Mouse (Mus musculus) forebrain, embryonic 12.5 days (tissue): ENCODE measurements at regions not wholly inside any gene's neighbourhood (a gene's known extent, or its start where the extent isn't known, plus 50 kb on each side); places are given as distances from the start of the nearest gene placed in this dataset.
"Not testable (repeated sequence)": the region's sequence is repeated elsewhere in the genome, so short reads cannot be mapped to it uniquely, and the experiment has no call there.

ENCODE experiments used
- ATAC-seq: fragments of 200-750 bp; cut with Nextera tagmentation; 2 replicates; pipeline ENCODE4 v1.8.0; 2017; ENCODE audit warnings: moderate TSS enrichment; ENCODE audit not compliant: low FRiP score
- H3K27ac ChIP-seq: fragments of 300-500 bp; sonication (generic); 2 replicates; pipeline ENCODE4 v1.5.1; 2016; ENCODE audit warnings: mild to moderate bottlenecking
- H3K27me3 ChIP-seq: fragments of 300-500 bp; sonication (generic); 2 replicates; pipeline ENCODE4 v1.6.1; 2016; ENCODE audit warnings: mild to moderate bottlenecking
- H3K36me3 ChIP-seq: fragments of 300-500 bp; sonication (generic); replicated peaks from 2 replicates; pipeline ENCODE4 v1.6.1; 2016; ENCODE audit warnings: mild to moderate bottlenecking
- H3K4me1 ChIP-seq: fragments of 300-500 bp; sonication (generic); 2 replicates; pipeline ENCODE4 v1.6.1; 2016
- H3K4me2 ChIP-seq: fragments of 300-500 bp; sonication (generic); 2 replicates; pipeline ENCODE4 v1.6.1; 2016; ENCODE audit warnings: mild to moderate bottlenecking, moderate library complexity
- H3K4me3 ChIP-seq: fragments of 300-500 bp; sonication (generic); replicated peaks from 2 replicates; pipeline ENCODE4 v1.5.1; 2016; ENCODE audit warnings: mild to moderate bottlenecking
- H3K9ac ChIP-seq: fragments of 300-500 bp; sonication (generic); 2 replicates; pipeline ENCODE4 v1.6.1; 2016; ENCODE audit warnings: mild to moderate bottlenecking
- H3K9me3 ChIP-seq: fragments of 300-500 bp; sonication (generic); 2 replicates; pipeline ENCODE4 v1.6.1; 2016
- WGBS: fragments of 180-500 bp; shearing (Covaris S2); methylation state at CpG from one replicate; pipeline ENCODE4 v1.1.7; 2016; 5-methylcytosine and 5-hydroxymethylcytosine counted together

DNA sequence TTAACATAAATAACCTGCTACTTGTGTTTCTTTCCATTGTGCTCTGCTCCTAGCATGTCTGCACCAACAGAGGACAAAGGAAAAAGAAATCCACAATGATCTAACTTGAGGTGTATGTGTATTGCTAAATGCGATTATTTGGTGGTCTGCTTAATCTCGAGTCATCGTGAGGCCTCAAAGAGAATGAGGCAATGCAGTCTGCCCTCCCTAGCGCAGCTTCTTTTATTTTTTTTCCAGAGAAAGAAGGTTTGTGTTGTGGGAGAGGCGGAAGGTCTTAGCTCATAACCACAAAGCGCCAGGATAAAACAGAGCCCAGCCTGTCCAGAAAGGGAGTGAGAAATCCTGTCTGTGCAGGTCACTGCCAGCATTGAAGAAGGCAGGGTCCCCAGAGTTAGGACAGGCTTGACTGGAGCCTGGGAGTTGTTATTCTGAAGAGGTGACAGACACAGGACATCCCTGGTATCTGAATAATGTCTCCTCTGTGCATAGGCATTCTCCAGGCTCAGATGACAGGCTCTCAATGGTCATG lies 751.3 kb upstream of the Intu start:
- WGBS = 30% methylated on average over 6 of the region's 6 CpGs
- no peak overlapping the region for H3K9ac ChIP-seq
- ATAC-seq = peak; percentile 72; the same call in 1 of the 2 replicates

DNA sequence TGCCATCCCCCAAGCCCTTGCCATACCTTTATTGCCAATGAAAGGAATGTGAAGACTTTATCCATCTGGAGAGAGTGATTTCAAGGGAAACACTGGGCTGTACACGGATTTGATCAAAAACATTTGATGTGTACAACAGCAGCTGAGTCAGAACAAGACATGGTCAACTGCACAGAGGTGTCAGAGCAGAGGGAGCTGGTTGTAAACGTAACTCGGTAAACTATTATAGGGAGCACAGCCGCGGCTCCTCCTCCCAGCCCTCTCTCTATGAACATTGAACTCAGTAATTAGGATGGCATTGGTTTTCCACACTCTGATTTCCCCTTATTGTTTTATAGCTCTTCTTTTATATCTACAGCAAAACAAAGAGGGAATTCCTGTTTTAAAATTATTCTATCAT lies 750.8 kb upstream of the Intu start:
- Histone ChIP-seq H3K9ac (no peak overlapping the region), H3K27me3 (no peaks in the 10 kb centered on the region), H3K4me3 (no peak overlapping the region), H3K4me2 (no peak overlapping the region), H3K9me3 (no peaks in the 10 kb centered on the region), H3K36me3 (no peaks in the 10 kb centered on the region), H3K27ac (no peak overlapping the region), H3K4me1 (peaks cover 15% of the 10 kb centered on the region)
- ATAC-seq = peak; percentile 24; the same call in 1 of the 2 replicates
- 40% methylated on average over 5 of the region's 5 CpGs for WGBS

More for the DNA sequence above, 751.3 kb upstream of the Intu start:
- Histone ChIP-seq H3K4me3 (no peak overlapping the region), H3K4me1 (peaks cover 15% of the 10 kb centered on the region), H3K27me3 (no peaks in the 10 kb centered on the region), H3K4me2 (no peak overlapping the region), H3K9me3 (no peaks in the 10 kb centered on the region), H3K27ac (no peak overlapping the region), H3K36me3 (no peaks in the 10 kb centered on the region)

DNA sequence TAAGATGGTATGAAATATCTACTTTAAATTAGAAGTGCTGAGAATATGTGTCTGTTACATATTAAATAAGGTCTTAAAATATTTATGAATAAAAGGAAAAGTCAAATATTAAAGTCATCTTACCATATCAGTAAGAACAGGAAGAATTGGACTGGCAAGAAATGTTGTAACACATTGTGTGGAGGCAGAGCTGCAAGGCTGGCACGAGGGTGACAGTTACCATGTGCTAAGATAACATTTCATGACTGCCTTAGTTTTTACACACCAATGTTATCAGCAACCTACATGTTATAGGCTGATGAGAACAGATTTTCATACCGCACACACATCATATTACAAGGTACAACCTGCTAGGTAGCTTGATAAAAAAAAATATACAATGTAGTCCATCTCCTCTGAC lies 746.2 kb upstream of the Intu start:
- no peak for ATAC-seq
- Histone ChIP-seq H3K4me2 (no peak overlapping the region), H3K4me1 (peaks cover 11% of the 10 kb centered on the region), H3K9me3 (no peaks in the 10 kb centered on the region), H3K27ac (no peak overlapping the region), H3K27me3 (no peaks in the 10 kb centered on the region), H3K36me3 (no peaks in the 10 kb centered on the region), H3K9ac (no peak overlapping the region), H3K4me3 (no peak overlapping the region)
- 86% methylated on average over 2 of the region's 2 CpGs for WGBS

DNA sequence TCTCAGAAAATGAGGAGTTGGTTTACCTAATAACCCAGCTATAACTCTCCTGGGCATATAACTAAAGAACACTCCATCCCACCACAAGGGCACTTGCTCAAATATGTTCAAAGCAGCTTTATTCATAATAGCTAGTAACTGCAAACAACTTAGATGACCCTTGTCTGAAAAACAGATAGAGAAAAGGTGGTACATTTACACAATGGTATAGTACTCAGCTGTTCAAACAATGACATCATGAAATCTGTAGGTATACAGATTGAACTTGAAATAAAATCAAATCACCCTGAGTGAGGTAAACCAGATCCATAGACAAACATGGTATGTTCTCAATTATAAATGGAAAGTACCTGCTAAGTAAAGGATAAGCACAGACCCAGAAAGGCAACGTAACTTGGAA lies 721.5 kb upstream of the Intu start:
- no peak overlapping the region for H3K27ac ChIP-seq
- H3K9me3 ChIP-seq = no peaks in the 10 kb centered on the region
- WGBS = 94% methylated on average over 1 of the region's 1 CpGs
- ATAC-seq = no peak
- H3K4me2 ChIP-seq = no peak overlapping the region
- no peaks in the 10 kb centered on the region for H3K4me1 ChIP-seq
- H3K36me3 ChIP-seq = no peaks in the 10 kb centered on the region
- no peak overlapping the region for H3K4me3 ChIP-seq
- no peak overlapping the region for H3K9ac ChIP-seq
- H3K27me3 ChIP-seq = no peaks in the 10 kb centered on the region

DNA sequence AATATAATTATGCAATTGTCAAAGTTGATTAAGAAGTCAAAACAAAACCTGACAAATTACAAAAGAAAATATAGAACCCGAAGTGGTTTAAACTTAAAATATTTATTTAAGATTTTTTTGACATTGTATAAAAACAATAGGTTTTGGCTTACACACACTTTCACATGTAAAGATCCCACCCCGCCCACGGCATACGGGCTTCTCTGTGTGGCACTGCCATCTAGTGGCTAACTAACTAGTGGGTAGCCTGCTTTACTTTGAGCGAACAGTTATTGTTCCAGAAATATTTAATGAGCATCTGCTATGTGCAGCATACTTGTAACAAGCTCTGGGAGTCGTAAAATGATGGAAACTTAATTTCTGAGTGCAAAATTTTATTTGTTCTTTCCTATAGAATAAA lies 716.3 kb upstream of the Intu start:
- Histone ChIP-seq H3K4me2 (no peak overlapping the region), H3K27me3 (no peaks in the 10 kb centered on the region), H3K4me1 (no peaks in the 10 kb centered on the region), H3K9ac (no peak overlapping the region), H3K27ac (no peak overlapping the region), H3K36me3 (no peaks in the 10 kb centered on the region), H3K4me3 (no peak overlapping the region), H3K9me3 (no peaks in the 10 kb centered on the region)
- peak; percentile 79 for ATAC-seq
- WGBS = 26% methylated on average over 6 of the region's 6 CpGs

DNA sequence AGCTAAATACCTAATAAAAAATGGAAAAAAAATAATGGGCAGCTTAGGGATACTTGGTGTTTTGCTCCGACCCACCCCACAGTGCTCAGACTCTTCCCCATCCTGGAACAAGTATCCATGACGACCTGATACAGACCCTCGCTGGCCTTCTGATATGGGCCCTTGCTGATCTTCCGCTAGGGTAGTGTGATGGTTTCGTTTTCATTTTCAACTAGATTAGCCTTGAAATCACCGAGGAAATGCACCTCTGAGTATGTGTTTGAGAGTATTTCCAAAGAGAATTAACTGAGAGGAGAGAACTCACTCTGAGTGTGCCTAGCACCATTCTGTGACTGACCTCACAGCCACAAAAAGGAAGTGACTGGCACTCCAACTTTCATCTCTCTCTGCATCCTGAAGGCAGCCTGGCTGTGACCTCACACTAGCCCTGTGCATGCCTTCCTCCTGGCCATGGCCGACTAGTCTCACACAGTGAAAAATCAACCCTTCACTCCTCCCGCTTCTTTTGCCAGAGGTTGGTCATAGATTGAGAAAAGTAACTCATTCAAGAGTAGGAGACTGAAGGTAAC lies 700.5 kb upstream of the Intu start:
- ATAC-seq = no peak
- no peaks in the 10 kb centered on the region for H3K9me3 ChIP-seq
- no peaks in the 10 kb centered on the region for H3K27me3 ChIP-seq
- H3K27ac ChIP-seq = no peak overlapping the region
- H3K9ac ChIP-seq = no peak overlapping the region
- no peak overlapping the region for H3K4me3 ChIP-seq
- WGBS = 89% methylated on average over 8 of the region's 8 CpGs
- no peak overlapping the region for H3K4me2 ChIP-seq
- H3K4me1 ChIP-seq = no peaks in the 10 kb centered on the region
- H3K36me3 ChIP-seq = no peaks in the 10 kb centered on the region

DNA sequence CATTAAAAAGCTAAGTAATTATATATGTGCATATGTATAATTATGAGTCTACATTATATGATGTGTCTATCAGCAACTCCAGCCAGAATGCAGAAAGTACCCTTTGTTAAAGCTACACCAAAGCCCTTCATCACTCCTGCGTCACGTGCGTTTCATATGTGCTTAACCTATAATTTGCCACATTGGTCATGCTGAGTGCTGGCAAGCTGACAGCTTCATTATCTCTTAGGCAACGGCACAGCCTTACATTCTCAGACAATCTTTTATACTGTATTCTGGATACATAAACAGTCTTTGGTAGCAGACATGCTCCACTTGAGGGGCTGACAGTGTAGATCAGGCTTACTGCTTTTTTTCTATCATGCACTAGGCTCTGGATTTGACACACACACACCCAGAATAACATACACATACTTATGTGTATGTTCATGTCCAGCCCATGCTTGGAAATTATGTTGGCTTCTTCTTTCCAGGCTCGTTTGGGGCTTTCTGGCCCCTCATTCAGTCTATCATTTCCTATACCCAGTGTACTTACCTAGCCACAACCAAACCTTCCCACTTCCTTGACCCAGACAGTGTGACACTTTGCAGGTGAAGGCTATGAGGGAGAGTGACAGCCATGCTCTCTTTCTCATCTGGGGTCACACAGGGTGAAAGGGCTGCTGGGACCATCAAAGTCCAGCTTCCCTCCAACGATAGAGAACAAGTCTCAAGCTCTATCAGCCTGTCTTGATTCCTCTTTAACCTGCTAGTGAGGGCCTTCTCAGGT lies 692.5 kb upstream of the Intu start:
- Histone ChIP-seq H3K9me3 (no peaks in the 10 kb centered on the region), H3K36me3 (no peaks in the 10 kb centered on the region), H3K4me1 (peaks cover 3% of the 10 kb centered on the region; the same call in 1 of the 2 replicates), H3K27me3 (no peaks in the 10 kb centered on the region), H3K4me3 (no peak overlapping the region), H3K27ac (0 out of 2 replicates have a peak overlapping the region, but pooled peaks have one; percentile 26), H3K9ac (no peak overlapping the region), H3K4me2 (no peak overlapping the region)
- peak; percentile 87 for ATAC-seq
- 51% methylated on average over 6 of the region's 6 CpGs for WGBS

DNA sequence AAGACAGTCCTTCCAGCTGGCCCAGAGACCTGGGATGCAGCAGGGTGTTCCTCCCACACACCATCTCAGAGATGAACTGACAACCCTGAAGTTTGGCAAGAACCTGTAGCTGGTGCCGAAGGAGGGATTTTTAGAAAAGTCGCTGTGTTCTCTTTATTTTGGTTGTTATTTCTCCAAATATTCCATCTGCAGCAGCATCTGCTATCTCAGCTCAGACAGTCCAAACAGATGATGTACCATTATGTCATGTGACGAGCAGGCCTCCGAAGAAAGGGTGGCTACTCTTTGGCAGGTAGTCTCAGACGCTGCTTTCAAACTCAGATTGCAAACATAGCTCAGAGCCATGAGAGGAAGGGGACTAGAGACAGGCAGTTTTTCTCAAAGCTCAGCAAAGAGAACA lies 690.1 kb upstream of the Intu start:
- no peaks in the 10 kb centered on the region for H3K36me3 ChIP-seq
- WGBS = 83% methylated on average over 5 of the region's 5 CpGs
- ATAC-seq = no peak
- H3K4me3 ChIP-seq = no peak overlapping the region
- H3K4me1 ChIP-seq = peaks cover 3% of the 10 kb centered on the region; the same call in 1 of the 2 replicates
- no peak overlapping the region for H3K9ac ChIP-seq
- H3K9me3 ChIP-seq = no peaks in the 10 kb centered on the region
- no peaks in the 10 kb centered on the region for H3K27me3 ChIP-seq
- H3K4me2 ChIP-seq = no peak overlapping the region
- no peak overlapping the region for H3K27ac ChIP-seq

DNA sequence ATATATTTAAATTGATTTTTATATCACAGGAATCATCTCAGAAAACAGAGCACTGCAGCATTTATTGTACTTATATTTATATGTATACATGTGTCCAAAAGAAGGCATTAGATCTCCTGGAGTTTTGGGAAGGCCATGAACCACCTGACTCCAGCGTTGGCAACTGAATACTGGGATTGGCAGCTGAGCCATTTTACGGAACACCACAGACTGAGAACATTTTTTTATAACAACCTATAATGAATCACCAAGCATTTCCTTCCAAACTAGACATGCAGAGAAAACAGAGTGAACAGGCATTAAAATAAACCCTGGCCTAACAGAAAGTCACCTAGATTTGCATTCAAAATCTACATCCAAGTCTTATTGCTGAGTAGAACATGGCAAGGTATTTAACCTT lies 686.0 kb upstream of the Intu start:
- Histone ChIP-seq H3K27ac (no peak overlapping the region), H3K27me3 (no peaks in the 10 kb centered on the region), H3K4me3 (no peak overlapping the region), H3K4me2 (no peak overlapping the region), H3K9me3 (no peaks in the 10 kb centered on the region), H3K4me1 (no peaks in the 10 kb centered on the region), H3K9ac (no peak overlapping the region), H3K36me3 (no peaks in the 10 kb centered on the region)
- WGBS = 89% methylated on average over 2 of the region's 2 CpGs
- no peak for ATAC-seq

DNA sequence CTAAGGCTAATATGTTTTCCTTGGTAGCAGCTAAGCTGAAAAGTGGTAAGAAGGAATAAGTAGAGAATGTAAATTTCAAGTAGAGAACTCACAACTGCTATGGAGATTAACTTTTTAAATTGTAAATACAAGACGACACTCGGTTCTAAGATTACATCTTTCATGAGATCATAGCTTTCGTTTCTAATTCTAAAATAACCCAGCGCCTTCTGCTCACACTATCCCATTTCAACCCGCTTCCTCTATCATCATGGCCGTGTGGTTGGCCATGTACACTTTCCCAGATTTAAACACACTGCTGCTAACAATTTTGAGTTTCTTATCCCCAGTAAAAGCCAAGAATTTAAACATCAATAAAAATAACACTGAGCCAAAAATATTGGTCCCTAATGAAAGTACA lies 682.3 kb upstream of the Intu start:
- 89% methylated on average over 6 of the region's 6 CpGs for WGBS

DNA sequence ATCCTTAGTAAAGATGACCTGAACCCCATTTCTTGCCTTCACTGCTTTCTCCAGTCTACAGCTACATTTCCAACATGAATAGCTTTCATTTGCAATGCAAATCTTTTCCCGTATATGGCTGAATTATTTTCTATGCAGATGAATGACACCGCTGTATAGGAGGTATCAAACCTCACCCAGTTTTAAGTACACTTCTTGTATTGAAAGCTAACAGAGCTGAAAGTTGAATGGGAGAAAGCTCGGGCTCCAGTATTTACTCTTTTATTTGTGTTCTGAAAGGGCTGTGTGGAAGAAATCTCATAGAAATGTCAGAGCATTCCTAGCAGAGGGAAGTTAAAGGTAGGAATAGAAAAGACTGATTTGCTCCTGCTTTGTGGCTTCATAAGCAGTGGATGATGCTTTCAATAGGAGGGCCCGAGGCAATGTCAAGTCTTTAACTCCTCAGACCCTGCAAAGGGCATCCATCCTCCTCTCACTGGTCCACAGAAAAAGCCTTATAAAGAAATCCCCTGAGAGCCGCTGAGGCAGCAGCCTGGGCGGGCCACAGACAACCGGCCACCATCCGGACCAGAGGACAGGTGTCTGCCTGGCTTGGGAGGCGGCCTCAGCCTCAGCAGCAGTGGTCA lies 673.8 kb upstream of the Intu start:
- no peak overlapping the region for H3K4me3 ChIP-seq
- H3K4me2 ChIP-seq = no peak overlapping the region
- WGBS = 40% methylated on average over 9 of the region's 9 CpGs
- no peak overlapping the region for H3K9ac ChIP-seq
- H3K27me3 ChIP-seq = no peaks in the 10 kb centered on the region
- peaks cover 6% of the 10 kb centered on the region; the same call in 1 of the 2 replicates for H3K4me1 ChIP-seq
- peak; percentile 89 for ATAC-seq
- peak overlapping the region; percentile 56; the same call in 1 of the 2 replicates for H3K27ac ChIP-seq
- H3K36me3 ChIP-seq = no peaks in the 10 kb centered on the region
- no peaks in the 10 kb centered on the region for H3K9me3 ChIP-seq

More for the DNA sequence above, 682.3 kb upstream of the Intu start:
- Histone ChIP-seq H3K4me2 (no peak overlapping the region), H3K9ac (no peak overlapping the region), H3K27me3 (no peaks in the 10 kb centered on the region), H3K27ac (no peak overlapping the region), H3K4me3 (no peak overlapping the region), H3K9me3 (no peaks in the 10 kb centered on the region), H3K36me3 (no peaks in the 10 kb centered on the region), H3K4me1 (no peaks in the 10 kb centered on the region)
- no peak for ATAC-seq

DNA sequence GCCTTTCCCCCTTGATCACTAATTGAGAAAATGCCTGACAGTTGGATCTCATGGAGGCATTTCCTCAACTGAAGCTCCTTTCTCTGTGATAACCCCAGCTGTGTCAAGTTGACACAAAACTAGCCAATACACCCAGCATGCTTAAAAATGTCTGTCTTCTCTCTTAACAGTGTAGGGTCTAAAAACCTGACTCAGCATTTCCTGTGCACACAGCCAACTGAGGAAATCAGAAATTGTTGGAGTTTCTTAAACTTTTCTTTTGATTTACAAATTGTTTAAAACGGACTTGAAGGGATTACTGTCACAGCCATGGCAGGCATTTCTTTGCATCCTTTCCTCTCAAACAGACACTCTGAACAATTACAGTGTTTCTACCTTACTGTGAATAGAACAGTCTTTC lies 655.0 kb upstream of the Intu start:
- H3K9me3 ChIP-seq, ATAC-seq, H3K4me3 ChIP-seq, H3K27ac ChIP-seq, H3K9ac ChIP-seq, H3K27me3 ChIP-seq, H3K36me3 ChIP-seq, H3K4me2 ChIP-seq, H3K4me1 ChIP-seq: not testable (repeated sequence)
- 59% methylated on average over 1 of the region's 1 CpGs for WGBS
